Mouse (Mus musculus) lung, postnatal 14 days (tissue): ENCODE measurements around the gene Sytl3.

Source experiments
- DNase-seq: peaks from one replicate; pipeline ENCODE4 v3.0.0; 2021

Gene Sytl3

GRCm38 (mm10) chr17:6763513-6764226 is 104.8 kb downstream of the Sytl3 start:
- no peak for DNase-seq

- DNase-seq, result no peak
Measured at GRCm38 (mm10) chr17:6764227-6764593, 105.3 kb downstream of the Sytl3 start.

- DNase-seq, result no peak
Measured at GRCm38 (mm10) chr17:6764730-6765129, 105.8 kb downstream of the Sytl3 start.

GRCm38 (mm10) chr17:6765886-6766285 is 107.0 kb downstream of the Sytl3 start:
- no peak for DNase-seq

- DNase-seq, result no peak
Measured at GRCm38 (mm10) chr17:6766823-6767222, 107.9 kb downstream of the Sytl3 start.

- DNase-seq, result no peak
Measured at GRCm38 (mm10) chr17:6767771-6768170, 108.9 kb downstream of the Sytl3 start.

GRCm38 (mm10) chr17:6768301-6768788 is 109.5 kb downstream of the Sytl3 start:
- DNase-seq, result no peak

GRCm38 (mm10) chr17:6769602-6770001 is 110.7 kb downstream of the Sytl3 start:
- no peak for DNase-seq

- DNase-seq, result no peak
Measured at GRCm38 (mm10) chr17:6771661-6772489, 113.0 kb downstream of the Sytl3 start.

GRCm38 (mm10) chr17:6772490-6772773 is 113.5 kb downstream of the Sytl3 start:
- no peak for DNase-seq

DNA sequence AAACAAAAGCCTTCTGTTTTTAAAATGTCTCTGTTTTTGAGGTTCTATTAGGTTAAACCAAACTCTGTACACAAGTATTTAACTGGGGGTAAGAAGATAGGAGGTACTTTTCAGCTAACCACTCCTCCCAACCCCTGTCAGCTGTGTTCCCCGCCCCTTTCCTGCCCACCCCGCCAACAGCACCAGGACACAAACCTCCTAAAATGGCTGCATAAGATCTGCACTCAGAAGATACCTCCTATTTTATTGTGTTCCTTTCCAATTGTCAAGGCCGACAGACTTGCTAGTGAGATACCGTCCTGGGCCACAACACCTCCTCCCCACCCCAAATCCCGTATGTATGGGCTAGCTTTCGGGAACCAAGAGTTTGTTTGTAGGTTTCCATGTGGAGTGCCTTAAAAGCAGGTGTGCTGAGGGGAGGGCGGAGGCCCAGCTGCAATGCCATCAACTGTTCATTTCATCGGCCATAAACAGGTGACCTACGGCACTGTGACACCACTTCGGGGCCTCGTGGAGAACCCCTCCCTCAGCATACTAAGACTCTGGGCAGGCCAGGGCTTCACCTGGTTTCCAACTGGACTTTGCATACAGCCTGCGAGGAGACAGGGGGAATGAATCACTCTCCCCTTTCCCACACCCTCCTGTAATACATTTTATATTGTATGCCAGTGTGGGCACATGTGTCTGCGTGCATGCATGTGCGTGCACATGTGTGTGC is 114.5 kb downstream of the Sytl3 start:
- no peak for DNase-seq

GRCm38 (mm10) chr17:6775221-6775620 is 116.3 kb downstream of the Sytl3 start:
- no peak for DNase-seq

DNA sequence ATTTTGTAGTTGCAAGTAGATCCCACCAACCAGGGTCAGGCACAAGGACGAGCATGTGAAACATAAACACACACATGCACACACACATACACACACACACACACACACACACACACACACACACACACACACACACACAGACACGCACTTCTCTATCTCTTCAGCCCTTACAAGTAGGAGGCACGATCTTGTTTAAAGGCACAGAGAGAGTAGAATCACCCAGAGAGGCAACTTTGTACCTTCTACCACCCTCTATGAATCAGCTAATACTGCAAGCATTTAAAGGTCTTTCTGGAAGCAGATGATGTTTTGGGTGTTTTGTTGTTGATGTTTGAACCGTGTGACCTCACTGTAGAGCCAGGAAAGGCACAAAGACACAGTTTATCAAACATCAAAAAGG is 116.8 kb downstream of the Sytl3 start:
- DNase-seq, result no peak

DNA sequence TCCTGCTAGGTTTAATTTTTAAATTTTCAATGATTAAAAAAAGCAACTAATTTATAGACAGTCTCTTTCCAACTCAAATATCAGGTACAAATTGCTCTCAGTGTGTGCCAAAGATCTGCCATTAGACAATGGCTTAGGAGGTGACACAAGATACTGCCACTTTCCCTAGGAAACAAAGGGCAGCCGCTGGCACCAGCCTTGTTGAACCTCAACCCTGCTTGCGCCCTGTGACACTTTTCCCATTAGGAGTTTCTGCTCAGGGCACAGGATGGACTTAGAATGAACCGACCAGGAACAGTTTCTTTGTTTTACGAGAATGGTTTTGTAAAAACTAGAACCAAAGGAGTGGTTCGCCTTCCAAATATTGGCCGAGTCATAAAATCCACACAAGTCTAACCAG is 117.2 kb downstream of the Sytl3 start:
- no peak for DNase-seq

GRCm38 (mm10) chr17:6776576-6776975 is 117.7 kb downstream of the Sytl3 start:
- DNase-seq, result no peak

GRCm38 (mm10) chr17:6777061-6777460 is 118.2 kb downstream of the Sytl3 start:
- DNase-seq, result no peak

- DNase-seq, result no peak
Measured at GRCm38 (mm10) chr17:6777629-6778331, 118.9 kb downstream of the Sytl3 start.

GRCm38 (mm10) chr17:6778332-6778683 is 119.4 kb downstream of the Sytl3 start:
- DNase-seq, result peak; percentile 44

DNA sequence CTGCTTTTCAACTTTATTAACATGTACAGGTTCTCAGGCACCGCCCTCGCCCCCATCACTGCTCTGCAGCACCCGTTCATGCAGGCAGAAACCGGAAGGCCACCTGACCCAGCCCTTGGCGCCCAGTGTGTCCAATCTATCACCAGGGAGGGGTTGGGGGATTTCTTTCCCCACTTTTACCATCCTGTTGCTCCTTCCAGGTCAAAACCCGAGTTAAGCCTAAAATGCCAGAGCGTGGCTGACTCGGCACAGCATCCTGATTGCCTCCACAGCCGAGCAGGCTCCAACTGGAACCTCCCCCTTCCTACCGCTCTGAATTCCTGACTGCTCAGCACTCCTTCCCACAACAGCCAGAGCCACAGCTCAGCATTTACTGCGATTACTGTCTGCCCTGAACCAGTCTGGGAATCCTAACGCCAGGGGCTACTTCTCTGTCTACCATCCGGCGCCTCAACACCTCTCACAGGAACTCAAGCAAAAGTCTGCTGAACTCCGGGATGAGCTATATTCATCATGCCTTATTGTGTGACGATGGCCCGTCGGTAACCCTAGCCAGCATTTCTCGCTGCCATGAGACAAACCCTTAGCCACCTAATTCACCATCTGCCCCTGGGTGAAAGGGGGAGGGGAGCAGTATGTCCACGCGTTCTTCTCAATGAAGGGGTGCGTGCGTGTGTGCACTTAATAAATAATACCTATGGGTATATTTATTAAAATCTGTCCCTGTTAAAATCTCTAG is 120.0 kb downstream of the Sytl3 start:
- peak; percentile 48 for DNase-seq

DNA sequence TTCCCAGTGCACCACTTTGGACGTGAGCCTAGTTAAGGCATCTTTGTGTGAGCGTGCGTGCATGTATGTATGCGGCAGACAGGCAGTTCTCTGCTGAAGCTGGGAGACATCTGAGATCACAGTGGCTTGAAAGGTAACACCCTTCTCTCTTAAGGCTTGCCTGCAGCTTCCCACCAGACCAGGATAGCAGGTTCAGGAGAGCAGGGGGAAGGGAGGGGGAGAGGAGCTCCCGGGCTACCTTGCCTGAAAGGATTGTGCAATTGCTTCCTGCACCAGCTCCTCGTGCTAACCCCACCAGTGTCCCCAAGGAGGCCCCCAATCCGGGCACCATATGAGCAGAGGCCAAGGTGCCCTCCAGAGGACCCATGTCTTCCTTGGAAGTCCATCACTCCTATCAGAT is 120.7 kb downstream of the Sytl3 start:
- DNase-seq, result no peak

- DNase-seq, result no peak
Measured at GRCm38 (mm10) chr17:6780521-6781115, 121.7 kb downstream of the Sytl3 start.

DNA sequence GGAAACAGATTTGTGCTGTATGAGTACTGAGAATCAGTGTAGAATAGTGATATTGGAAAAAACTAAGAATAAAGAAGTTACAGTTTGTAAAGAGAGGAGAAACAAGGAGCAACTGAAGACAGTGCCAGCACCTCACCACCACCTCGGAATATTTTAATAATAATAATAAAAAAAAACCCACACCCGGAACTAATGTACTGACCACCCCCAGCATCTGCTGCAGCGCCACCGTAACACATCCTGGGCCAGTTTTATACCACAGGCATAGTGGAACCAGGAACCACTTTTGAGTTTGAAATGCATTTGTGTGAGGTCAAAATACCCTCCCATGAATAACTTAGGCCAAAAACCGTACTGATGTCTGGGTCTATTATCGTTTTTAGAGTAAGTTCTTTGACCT is 122.4 kb downstream of the Sytl3 start:
- no peak for DNase-seq
